Mouse (Mus musculus) adrenal gland, adult 8-10 months (tissue): ENCODE data around the gene Ubald1. TPM values are rescaled to one million over a fixed set of nuclear protein-coding genes. Genes with fewer than 3 reads are reported as not detected.

Experiments
- DNase-seq: peaks from one replicate; pipeline ENCODE4 v3.0.0; 2022
- total RNA-seq, 4 experiments: library from RNA; stranded (reverse); gene quantifications; 2 replicates each; pipeline ENCODE4 v1.2.4; 2022

Ubald1 gene
- total RNA-seq = 10 to 100 TPM; 33.0 to 42.5 (median 38.2) TPM

DNA sequence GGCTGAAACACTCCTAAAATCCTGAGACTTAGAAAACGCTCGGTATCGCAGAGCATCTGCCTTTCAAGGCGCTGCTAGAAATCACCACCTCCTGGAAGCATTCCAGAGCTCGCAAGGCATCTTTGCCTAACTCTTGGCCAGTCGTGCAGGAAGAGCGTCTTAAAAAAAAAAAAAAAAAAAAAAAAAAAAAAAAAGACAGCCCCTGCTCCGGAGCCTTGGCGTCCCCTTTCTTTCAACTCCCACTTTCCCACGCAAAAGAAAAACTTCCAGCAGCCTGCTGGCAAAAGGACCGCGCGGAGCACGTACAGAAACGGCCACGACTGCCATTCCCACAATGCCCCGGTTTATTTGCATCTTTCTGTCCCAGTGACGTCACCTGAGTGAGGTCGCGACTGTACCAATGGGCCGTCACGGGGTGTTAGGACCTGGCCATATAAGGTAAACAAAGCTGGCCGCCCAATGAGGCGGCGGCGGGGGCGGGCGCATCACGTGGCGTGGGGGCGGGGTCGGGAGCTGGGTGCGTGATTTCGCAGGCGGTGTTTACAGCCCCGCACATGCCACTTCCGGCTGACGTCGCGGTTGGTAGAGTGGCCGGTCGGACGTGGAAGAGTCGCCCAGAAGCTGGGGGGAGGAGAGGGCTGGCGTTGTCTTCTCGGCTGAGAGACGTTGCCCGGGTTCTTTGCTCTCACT is at the start of gene Ubald1:
TSS of gene Ubald1 (minus strand) at position 180 of the 690 bp plus-strand sequence.
- peak; percentile 98 for DNase-seq

- no peak for DNase-seq
Measured at GRCm38 (mm10) chr16:4928474-4928873, 48.4 kb upstream of the Ubald1 start.

DNA sequence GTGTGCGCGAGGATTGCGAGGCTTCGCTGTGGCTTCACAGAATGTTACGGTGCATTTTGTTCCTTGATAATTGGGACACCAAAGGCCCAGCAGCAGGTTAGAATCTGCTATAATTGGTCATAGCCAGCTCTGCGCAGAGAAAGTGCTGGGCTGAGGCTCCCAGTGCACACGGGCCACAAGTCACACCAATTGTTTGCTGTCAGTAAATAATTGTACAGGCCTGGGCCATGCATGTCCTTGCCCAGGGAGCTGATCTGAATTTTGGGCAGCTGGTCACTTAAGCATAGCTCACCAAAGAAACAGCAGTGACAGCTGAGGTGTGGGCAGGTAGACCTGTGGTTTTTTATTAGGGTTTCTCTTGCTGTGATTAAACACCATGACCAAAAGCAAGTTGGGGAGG is 47.9 kb upstream of the Ubald1 start:
- DNase-seq = no peak

- DNase-seq = no peak
Measured at GRCm38 (mm10) chr16:4923996-4924395, 43.9 kb upstream of the Ubald1 start.

- no peak for DNase-seq
Measured at GRCm38 (mm10) chr16:4922481-4922880, 42.4 kb upstream of the Ubald1 start.

- DNase-seq = no peak
Measured at GRCm38 (mm10) chr16:4920556-4920955, 40.4 kb upstream of the Ubald1 start.

- no peak for DNase-seq
Measured at GRCm38 (mm10) chr16:4916608-4917007, 36.5 kb upstream of the Ubald1 start.

GRCm38 (mm10) chr16:4915931-4916330 is 35.8 kb upstream of the Ubald1 start:
- DNase-seq = no peak

- peak; percentile 75 for DNase-seq
Measured at GRCm38 (mm10) chr16:4913783-4914735, 33.9 kb upstream of the Ubald1 start.

- no peak for DNase-seq
Measured at GRCm38 (mm10) chr16:4912907-4913782, 33.0 kb upstream of the Ubald1 start.

DNA sequence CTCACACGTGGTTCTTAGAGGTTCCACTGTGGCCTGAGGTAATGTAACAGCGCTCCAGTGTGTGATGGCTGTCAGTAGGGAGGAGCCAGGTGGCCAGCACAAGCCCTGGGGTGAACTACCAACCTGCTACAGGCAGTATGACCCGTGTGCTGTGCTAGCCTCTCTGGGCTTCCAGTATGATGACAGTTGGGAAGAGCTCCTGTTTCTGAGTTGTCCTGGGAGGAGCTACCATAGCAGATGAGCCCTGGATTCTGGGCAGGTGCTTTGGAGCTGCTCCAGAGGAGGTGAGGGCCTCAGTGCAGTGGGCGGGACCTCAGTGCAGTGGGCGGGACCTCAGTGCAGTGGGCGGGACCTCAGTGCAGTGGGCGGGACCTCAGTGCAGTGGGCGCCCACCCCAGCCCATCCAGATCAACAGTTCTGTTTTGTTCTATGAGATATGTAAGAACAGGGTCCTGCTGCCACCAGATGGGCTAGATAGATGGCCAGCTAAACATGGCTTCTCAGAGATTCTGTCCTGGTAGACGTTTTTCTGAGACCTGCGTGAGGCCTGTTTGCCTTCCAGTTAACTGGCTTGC is 32.0 kb upstream of the Ubald1 start:
- no peak for DNase-seq

DNA sequence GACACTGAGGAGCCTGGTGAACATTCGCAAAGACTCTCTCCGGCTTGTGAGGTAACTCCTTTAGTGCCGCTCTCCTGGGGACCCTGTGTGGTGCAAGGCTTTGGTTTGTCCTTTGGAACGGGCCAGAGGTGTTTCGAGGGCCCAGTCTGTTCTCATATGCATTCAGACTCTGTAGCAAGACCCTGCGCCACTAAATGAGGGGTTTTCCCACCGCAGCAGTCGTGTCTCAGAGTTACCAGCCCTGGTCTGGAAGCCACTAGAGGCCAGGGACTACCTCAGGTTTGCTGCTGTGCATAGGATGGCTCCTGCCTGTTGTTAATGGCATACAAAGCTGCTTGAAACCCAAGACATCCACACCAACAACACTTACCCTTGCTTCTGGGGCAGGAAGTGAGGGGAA is 30.6 kb upstream of the Ubald1 start:
- no peak for DNase-seq

- DNase-seq = no peak
Measured at GRCm38 (mm10) chr16:4909745-4910144, 29.6 kb upstream of the Ubald1 start.

GRCm38 (mm10) chr16:4907972-4908371 is 27.9 kb upstream of the Ubald1 start:
- DNase-seq = no peak

DNA sequence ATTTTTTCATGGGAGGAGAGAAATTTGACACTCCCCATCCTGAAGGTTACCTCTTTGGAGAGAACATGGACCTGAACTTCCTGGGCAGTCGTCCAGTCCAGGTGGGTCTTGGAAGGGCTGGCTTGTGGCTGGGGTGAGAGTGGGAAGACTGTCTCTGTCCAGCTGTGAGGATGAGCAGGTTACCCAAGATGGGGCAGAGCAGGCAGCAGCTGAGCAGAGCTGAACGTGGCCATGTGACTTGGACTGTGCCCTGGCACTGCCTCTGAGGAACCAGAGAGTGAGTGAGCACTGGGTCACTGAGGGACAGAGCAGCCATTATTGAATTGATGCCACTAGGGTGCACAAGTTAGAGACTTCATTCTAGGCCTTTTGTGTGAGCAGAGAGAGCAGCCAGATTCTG is 27.3 kb upstream of the Ubald1 start:
- DNase-seq = no peak

DNA sequence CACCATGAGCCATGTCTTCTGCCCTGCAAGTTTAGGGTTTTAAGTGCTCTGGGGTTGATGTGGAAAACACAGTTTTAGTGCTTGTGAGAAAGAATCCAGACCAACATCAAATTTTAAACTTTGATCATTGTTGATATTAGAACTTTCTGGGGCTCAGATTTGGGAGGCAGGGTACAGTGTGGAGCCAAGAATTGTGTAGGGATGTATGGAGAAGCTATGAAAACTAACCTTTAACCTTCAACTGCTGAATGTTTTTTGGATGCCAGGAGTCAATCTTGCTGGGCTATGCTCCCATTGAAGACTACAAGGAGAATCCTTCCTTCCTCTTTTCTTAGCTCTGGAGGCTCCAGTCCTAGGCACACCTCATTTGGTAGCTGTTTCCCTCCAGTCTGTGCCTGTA is 26.4 kb upstream of the Ubald1 start:
- no peak for DNase-seq

DNA sequence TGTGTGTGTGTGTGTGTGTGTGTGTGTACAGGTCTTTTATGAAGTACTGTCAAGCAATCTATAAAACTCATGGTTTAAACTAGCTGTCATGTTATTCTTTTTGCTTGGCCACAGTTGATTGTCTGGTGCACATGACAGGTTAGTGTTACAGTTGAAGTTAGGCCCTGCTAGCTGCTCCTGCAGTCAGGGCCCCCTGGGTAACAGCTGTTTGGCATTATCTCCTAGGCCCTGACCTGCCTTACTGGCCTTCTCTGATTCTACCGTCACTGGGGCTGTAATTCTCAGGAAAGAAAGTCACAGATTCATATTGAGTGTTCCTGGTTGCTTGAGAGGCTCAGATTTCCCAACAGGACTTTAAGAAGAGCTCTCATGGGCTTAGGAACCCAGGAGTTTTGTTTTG is 25.5 kb upstream of the Ubald1 start:
- no peak for DNase-seq

- no peak for DNase-seq
Measured at GRCm38 (mm10) chr16:4904878-4905277, 24.8 kb upstream of the Ubald1 start.

- no peak for DNase-seq
Measured at GRCm38 (mm10) chr16:4903491-4904102, 23.5 kb upstream of the Ubald1 start.

- DNase-seq = no peak
Measured at GRCm38 (mm10) chr16:4902390-4902789, 22.3 kb upstream of the Ubald1 start.

DNA sequence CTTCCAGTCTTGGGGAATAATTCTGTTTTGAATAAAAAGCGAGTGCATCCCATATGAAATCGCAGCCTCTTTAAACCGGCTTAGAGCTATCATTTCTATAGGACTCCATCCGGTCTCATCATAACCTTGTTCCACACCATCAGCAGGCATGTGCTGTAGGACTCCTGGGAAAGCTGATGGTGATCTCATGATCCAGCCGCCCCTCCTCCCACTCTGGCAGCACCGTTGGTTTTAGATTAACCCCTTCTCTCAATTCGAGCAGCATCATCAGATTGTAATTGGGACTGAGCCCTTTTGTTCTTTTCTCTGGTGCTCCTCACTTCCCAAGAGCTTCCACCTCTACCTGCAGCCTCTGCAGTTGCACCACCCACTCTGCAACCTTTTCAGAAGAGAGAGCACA is 21.1 kb upstream of the Ubald1 start:
- DNase-seq = no peak

DNA sequence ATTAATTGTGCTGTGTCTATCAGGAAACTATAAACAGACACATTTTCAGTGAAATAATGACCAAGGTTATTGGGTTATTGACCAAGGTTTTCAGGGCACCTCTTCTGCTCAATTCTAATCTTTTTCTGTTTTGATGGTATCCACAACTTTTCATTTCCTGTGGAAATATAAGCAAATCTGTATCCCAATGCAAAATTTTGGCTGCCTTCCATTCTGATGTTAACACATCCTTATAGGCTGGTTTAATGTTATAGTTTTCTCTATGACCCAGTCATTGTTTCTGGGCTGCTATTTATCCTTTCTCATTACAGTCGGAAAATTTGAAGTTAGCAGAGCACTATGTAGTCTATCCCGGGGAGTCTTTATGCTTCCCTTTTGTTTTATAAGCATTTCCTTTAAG is 19.6 kb upstream of the Ubald1 start:
- no peak for DNase-seq
